Mouse (Mus musculus) embryonic facial prominence, embryonic 14.5 days (tissue): ENCODE data around the gene Rfc4. TPM values are rescaled to one million over a fixed set of nuclear protein-coding genes. Genes with fewer than 3 reads are reported as not detected.

Source experiments
- microRNA-seq: library from miRNA; unstranded; fragments of <30 nt; microRNA quantifications from one replicate; pipeline ENCODE4, GENCODE M21; 2016; ENCODE audit warnings: borderline number of aligned reads
- polyA plus RNA-seq: library from polyadenylated mRNA; unstranded; fragments of >200 nt; fragmentation: Nextera tagmentation; extraction: Ambion mirVana; gene quantifications from 2 replicates; pipeline ENCODE4 v1.2.1, GENCODE M21; 2014

The Rfc4 gene
- polyA plus RNA-seq, 1 experiment from 2014 or later, result 89.8 TPM

Small RNA genes within 50 kb of the gene (microRNA-seq; reads per million reads assigned to microRNA genes)
- 1.2 reads per million for gene Gm49346

Other genes with a start within 250 kb of the Rfc4 start
- 0.16 TPM in 1 of 2 replicates, not detected in the other for gene Ahsg, start 236.5 kb downstream of the Rfc4 start, polyA plus RNA-seq
- gene Fetub, start 209.4 kb downstream of the Rfc4 start, polyA plus RNA-seq, result 0.89 and 1.8 TPM in 2 replicates
- not detected in 2 replicates for gene Hrg, start 176.7 kb downstream of the Rfc4 start, polyA plus RNA-seq
- 0.50 TPM in 1 of 2 replicates, not detected in the other for gene Kng2, start 98.3 kb downstream of the Rfc4 start, polyA plus RNA-seq
- gene Kng1, start 69.9 kb downstream of the Rfc4 start, polyA plus RNA-seq, result 0.17 TPM in 1 of 2 replicates, not detected in the other
- gene Eif4a2, start 20.3 kb downstream of the Rfc4 start, polyA plus RNA-seq, result 249 and 268 TPM in 2 replicates
- 5.9 and 18.4 TPM in 2 replicates for gene Adipoq, start 18.8 kb upstream of the Rfc4 start, polyA plus RNA-seq
- 20.3 and 21.0 TPM in 2 replicates for gene St6gal1, start 97.0 kb upstream of the Rfc4 start, polyA plus RNA-seq